Mouse (Mus musculus) MEL (cell line): Measurements from ENCODE around the gene Tex9.
A peak's percentile ranks its signal among the peaks of the same experiment; 100 is the strongest.

Experiments
- CTCF ChIP-seq, 3 experiments: IDR thresholded peaks in 2 of 3; conservative IDR thresholded peaks in 1 of 3; 2 replicates each; pipeline ENCODE4 v1.5.1; 2011 to 2012; ENCODE audit warnings: low read length in 3 of 3, low read depth in 2 of 3, mild to moderate bottlenecking in 2 of 3, improper control_type of control experiment in 1 of 3, inconsistent platforms in 1 of 3, mixed read lengths in 1 of 3, moderate library complexity in 1 of 3; ENCODE audit not compliant: control insufficient read depth in 1 of 3, insufficient read depth in 1 of 3, poor library complexity in 1 of 3, severe bottlenecking in 1 of 3
- E2F4 ChIP-seq: IDR thresholded peaks from 2 replicates; pipeline ENCODE4 v1.6.1; 2011; ENCODE audit warnings: low read depth, low read length, improper control_type of control experiment, borderline replicate concordance
- ELF1 ChIP-seq: IDR thresholded peaks from 2 replicates; pipeline ENCODE4 v1.6.1; 2014; ENCODE audit warnings: low read depth, mild to moderate bottlenecking, inconsistent platforms, low read length, improper control_type of control experiment, moderate library complexity
- MEF2A ChIP-seq: IDR thresholded peaks from 2 replicates; pipeline ENCODE4 v1.6.1; 2014; ENCODE audit warnings: low read depth, mild to moderate bottlenecking, inconsistent platforms, low read length, improper control_type of control experiment; ENCODE audit not compliant: poor library complexity, insufficient replicate concordance, severe bottlenecking; ENCODE audit errors: extremely low read depth
- POLR2A ChIP-seq, 2 experiments: IDR thresholded peaks; 2 replicates each; pipeline ENCODE4 v1.6.1; 2011 to 2012; ENCODE audit warnings: low read length in 2 of 2, mild to moderate bottlenecking in 2 of 2, control low read depth in 1 of 2, improper control_type of control experiment in 1 of 2, low read depth in 1 of 2, moderate library complexity in 1 of 2; ENCODE audit not compliant: control insufficient read depth in 1 of 2, insufficient read depth in 1 of 2, poor library complexity in 1 of 2
- TBP ChIP-seq: IDR thresholded peaks from 2 replicates; pipeline ENCODE4 v1.8.0; 2011; ENCODE audit warnings: low read depth, low read length, improper control_type of control experiment
- TCF12 ChIP-seq: IDR thresholded peaks from 2 replicates; pipeline ENCODE4 v1.6.1; 2014; ENCODE audit warnings: low read depth, mild to moderate bottlenecking, inconsistent platforms, low read length, improper control_type of control experiment, moderate library complexity
- USF1 ChIP-seq: IDR thresholded peaks from 2 replicates; pipeline ENCODE4 v1.6.1; 2014; ENCODE audit warnings: low read depth, mild to moderate bottlenecking, inconsistent platforms, low read length, improper control_type of control experiment, moderate library complexity

DNA sequence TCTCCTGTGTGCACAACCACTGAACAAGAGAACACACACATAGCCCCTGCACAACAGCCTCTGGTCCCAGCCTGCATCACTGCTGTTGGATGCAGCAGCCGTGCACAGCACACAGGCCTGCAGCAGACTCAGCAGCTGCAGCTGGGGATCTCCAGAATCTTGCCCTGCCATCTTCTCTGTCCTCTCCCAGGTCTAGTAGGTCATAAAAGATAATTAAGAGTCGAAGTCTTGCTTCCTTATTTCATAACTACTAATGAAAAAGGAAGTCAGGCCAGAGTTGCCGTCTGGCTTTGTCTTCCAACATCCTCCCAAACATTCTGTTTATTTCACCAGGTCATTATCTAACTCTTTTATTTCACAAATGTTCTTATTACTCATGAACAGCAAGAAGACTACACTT, 31.2 kb downstream of the Tex9 start:
- TF ChIP-seq CTCF (IDR thresholded peaks at IDR 0.05 in 2 of 3, conservative IDR thresholded peaks at IDR 0.05 in 1 of 3; ENCODE audit: control insufficient read depth in 1 of 3, insufficient read depth in 1 of 3, low read depth in 2 of 3, low read length in 3 of 3, poor library complexity in 1 of 3, severe bottlenecking in 1 of 3) (no peak), TCF12 (peak; percentile 82), POLR2A (IDR thresholded peaks at IDR 0.05; ENCODE audit: control insufficient read depth in 1 of 2, insufficient read depth in 1 of 2, low read depth in 1 of 2, low read length in 2 of 2, poor library complexity in 1 of 2) (0 out of 4 replicates have a peak, but pooled peaks of 1 of the 2 experiments have one; percentile 28), USF1 (no peak), TBP (0 out of 2 replicates have a peak, but pooled peaks have one; percentile 39), ELF1 (no peak), MEF2A (no peak), E2F4 (no peak)
